Mouse (Mus musculus) cerebellum, adult 9-11 months (tissue): Measurements from ENCODE around the gene AI597479.

Source experiments
- DNase-seq: peaks from one replicate; pipeline ENCODE4 v3.0.0; 2022

Gene AI597479

DNA sequence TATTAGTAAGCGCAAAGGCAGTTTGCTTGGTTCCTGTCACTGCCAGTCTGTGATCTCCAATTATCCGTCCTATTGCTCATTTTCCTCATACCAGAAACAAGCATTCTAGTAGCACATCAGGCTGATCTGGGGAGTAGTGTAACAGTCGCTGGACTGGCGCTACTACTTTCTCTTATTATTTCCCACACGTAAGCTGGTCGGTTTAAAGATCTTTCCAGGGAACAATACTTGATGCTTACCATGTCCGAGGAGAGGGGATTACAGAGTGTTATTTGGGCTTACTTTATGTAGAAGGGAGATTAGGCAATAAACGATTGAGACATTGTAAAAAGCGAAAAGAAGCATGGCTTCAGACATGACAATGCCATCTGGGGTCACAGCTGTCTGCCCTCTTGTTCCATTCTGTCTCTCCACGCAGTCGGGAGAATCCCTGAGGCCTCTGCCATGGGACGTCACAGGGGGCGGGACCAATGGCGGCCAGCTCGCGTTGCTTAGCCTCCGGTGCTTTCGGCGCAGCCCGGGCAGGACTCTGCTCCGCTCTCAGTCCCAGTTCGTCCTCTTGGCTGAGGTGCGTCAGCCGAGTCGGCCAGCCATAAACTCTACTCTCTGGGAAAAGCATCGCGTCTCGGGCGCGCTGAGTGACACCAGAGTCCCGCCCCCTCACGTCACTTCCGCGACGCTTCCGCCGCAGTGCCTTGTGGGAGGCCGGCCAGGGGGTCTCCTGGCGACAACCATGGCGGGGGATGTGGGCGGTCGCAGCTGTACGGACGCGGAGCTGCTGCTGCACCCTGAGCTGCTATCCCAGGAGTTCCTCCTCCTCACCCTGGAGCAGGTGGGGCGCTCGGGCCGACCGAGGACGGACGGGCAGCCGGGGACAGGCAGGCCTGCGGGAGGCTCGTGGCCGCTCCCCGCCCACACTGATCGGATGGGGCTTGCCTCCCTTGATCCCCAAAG, at the start of gene AI597479, which contains the start of gene Tgfbrap1:
Gene AI597479, plus strand, starts transcription at position 680 of the 954 bp plus-strand sequence.
Gene Tgfbrap1, minus strand, starts transcription at position 607 of the 954 bp plus-strand sequence.
- DNase-seq: peak; percentile 94

DNA sequence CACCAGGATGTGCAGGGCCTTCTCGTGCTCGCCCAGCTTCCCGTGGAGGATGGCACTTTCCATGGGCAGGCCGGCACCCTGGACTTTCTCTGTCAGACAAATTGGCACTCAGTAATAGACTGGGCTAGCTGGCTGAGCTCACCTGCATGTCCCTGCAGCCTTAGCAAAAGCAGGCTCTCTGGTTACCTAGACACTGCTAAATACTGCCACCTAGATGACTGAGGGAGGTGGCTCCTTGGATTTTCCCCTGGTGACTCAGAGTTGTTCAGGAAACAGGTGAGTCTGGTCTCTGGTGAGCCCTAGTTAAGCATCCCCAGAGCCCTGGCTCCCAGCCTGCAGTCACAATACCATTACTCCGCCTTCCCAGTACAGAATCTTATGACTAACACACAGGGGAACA, 46.6 kb upstream of the AI597479 start:
- no peak for DNase-seq

DNA sequence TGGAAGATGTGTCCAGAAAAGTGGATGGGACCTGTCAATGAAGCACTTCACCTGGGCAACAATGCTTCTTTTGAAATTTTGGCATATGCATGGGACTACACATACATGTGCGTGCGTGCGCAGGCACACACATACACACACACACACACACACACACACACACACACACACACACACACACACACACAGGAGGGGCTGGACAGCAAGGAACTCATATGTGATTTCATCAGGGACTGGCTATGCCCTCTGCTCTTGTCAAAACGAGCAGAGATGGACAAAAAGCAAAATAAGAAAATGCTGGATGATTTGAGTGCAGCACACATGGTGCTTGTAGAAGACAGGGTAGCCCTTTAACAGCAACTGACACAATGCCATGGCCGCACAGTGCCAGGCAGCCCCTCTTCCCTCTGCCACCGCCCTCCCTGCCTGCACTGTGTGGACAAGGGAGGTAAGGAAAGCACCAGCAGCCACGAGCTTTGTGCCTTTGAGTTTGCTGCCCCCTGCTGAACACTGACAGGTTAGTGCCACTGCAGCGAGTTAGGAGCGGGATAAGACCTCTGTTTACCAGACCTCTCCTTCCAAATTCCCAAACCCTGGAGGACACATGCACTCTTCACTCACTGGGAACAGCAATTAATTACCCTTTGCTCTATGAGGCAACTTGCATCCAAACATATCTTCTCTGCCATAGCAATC, 32.7 kb upstream of the AI597479 start:
- DNase-seq: peak; percentile 37

DNA sequence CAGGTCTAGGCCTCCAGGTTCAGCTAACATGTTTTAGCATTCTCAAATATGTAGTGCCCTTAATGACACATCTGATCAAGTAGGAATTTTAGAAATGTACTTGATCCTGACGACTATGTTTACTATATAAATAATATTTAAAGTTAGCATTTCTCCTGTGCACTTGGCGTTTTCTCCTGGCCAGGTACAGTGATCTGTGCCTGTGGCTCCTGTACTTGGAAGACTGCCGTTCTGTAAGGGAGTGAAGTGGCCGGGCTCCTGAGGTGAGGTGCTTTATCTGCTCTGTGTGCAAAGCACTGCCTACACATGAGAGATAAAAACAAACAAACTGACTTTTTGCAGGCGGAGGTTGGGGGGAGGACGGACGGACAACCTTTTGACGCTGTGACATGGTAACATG, 31.9 kb upstream of the AI597479 start:
- DNase-seq: no peak

DNA sequence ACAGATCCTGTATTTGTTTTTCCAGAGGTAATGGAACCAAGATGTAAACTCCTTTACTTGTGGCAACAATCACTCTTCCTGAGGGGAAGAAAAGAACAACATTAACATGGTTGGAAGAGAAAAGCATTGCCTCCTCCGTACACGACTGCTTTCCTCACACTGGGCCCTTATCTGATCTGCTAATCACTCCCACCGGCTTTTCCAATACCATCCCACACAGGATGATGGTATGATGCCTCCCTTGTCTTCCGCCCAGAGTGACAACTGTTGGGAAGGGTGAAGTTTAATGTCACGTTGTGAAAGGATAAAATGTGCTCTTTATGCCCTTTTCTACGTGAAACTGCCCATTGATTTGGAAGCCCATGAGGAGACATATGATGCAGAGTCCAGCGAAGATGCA, 31.0 kb upstream of the AI597479 start:
- no peak for DNase-seq

DNA sequence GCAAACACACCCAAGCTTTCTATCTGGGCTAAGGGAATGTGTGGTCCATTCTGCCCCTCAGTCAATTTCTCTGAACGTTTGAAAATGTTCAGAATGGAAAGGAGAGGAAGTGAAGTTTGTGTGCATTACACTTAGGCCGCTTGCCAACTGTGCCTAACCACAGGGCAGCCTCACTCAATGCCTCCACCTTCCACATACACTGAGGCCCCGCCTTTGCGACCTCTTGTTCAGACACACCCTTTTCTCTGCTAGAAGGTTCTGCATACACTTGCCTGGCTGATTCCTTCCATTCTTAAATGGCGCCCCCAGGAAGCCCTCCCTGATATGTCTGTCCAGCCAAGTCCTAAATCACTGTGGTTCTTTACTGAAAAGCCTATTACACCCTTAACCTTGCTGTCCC, 27.8 kb upstream of the AI597479 start:
- DNase-seq: no peak

DNA sequence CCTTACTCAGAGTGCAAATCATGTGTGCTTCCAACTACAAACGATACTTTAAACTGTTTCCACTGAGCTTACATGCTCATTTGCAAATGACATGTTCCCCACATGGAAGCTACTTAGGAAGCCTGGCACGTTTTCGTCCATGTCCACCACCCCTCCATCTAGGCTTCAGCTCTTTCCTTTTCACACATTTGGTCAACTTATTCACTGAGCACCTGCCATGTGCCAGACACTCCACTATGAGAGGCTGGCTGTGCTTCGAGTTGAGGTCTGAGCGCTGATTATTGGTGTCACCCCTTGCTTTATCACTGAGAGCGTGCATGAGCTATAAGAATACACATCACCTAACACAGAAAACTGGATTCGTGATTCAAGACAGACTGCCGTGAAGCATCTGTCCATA, 26.5 kb upstream of the AI597479 start:
- DNase-seq: no peak

DNA sequence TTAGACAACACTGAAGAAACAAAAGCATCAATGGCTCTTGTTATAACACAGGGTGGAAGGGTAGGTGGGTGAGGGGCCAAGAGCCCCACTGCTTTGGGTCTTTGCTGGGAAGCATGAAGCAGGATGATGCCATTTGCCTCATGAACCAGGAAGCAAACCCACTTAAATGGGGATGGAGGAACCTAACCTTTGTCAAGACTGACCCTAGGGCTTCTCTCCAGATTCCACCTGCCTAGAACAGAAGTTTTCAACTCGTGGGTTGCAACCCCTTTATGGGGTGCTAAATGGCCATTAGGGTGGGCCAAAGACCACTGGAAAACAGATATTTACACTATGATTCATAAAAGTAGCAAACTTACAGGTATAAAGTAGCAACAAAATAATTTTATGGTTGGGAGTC, 25.9 kb upstream of the AI597479 start:
- no peak for DNase-seq

DNA sequence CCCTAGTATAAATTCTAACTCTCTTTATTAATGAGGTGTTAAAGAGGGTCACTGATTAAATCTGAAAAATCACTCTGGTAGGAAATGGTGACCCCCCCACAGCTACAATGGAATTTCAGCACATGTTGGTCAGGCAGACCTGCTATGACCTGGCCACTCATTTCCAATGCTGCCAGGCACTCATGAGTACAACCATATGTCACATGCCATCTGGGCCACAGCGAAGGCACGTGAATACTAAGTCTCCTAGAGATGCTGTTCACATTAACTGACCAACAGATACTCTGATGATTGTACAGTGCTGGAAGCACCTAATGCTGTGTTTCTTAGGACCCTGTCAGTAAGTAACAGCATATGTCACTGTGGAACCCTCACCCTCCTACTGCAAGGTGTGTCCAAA, 23.7 kb upstream of the AI597479 start:
- peak; percentile 72 for DNase-seq

DNA sequence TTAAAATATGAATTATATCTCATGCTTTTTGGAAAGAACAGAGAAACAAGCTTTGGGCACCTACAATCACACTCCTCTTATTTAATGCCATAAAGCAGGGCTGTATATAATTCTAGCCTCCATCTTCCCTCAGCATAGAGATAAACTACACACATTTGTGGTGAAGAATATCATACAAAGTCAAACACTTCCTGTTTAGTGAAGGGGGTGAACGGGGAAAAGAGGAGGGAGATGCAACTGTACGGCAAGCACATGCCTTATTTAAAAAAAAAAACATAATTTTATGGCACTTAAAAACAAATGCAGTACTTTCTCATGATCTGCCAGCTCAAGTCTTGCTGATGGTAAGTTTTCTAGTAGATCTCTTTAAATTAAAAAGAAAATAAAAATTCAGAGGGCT, 20.4 kb upstream of the AI597479 start:
- no peak for DNase-seq

DNA sequence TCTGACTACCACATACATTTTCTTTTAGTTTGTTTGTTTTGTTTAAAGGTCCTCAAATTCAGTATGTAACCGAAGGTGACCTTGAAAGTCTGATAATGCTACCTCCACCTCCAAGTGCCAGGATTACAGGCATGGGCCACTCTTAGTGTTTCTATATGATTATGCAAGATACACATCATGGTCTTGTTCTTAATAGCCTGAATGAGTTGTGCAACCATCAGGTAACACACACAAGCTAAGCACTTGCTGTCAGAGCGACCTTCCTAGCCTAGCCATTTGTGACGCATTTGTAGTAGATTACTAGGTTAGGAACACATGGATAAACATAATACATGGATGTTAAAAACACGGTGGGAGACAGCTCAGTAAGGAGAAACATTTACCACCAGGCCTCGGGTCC, 15.6 kb upstream of the AI597479 start:
- no peak for DNase-seq

DNA sequence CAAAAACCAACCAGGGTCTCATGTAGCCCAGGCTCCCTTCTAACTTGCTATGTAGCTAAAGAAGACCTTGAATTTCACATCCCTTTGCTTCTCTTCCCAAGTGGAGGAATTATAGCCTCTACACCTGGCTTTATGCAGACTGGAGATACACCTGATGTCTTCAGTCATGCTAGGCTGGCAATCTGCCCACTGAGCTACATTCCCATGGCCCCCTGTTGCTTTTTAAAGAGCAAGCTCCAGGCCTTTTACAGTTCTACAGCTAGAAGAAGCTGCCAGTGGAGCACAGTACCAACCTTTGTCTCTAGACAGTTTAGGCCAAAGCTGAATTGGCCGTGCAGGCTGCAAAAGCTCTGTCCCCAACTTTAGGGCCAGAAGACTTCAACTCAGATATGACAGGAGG, 8.1 kb upstream of the AI597479 start:
- peak; percentile 48 for DNase-seq

DNA sequence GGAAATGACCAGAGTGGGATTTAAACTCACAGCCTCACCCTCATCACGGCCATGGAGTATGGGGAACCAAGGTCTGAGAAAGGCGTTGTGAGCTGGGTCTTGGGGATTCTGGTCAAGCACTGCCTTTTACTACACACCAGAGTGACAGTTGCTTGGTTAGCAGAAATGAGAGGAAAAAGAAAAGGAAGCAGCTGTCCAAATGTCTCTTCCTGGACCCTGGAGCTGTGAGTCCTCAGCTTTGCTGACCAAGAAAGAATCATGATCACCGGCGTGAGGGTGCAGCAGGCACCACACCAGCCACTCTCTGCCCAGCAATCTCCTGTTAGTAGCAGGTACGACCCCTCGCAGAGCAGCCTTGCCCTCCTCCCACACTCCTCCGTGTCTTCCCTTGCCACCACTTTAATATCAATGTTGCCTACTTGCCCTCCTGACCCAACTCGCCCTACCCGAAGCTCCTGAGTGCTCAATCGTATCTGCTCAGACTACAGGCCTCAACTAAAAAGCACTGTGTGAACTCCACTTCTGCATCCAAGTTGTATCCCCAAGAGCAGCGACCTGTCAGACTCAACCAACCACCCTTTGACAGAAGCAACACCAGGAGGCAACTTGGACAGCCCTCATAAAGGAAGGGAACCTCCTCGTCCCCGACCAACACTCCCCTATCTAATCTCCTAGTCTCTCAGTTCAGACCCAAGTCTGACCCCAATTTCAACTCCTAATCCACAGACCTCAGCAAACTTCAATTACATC, 7.0 kb upstream of the AI597479 start:
- no peak for DNase-seq

DNA sequence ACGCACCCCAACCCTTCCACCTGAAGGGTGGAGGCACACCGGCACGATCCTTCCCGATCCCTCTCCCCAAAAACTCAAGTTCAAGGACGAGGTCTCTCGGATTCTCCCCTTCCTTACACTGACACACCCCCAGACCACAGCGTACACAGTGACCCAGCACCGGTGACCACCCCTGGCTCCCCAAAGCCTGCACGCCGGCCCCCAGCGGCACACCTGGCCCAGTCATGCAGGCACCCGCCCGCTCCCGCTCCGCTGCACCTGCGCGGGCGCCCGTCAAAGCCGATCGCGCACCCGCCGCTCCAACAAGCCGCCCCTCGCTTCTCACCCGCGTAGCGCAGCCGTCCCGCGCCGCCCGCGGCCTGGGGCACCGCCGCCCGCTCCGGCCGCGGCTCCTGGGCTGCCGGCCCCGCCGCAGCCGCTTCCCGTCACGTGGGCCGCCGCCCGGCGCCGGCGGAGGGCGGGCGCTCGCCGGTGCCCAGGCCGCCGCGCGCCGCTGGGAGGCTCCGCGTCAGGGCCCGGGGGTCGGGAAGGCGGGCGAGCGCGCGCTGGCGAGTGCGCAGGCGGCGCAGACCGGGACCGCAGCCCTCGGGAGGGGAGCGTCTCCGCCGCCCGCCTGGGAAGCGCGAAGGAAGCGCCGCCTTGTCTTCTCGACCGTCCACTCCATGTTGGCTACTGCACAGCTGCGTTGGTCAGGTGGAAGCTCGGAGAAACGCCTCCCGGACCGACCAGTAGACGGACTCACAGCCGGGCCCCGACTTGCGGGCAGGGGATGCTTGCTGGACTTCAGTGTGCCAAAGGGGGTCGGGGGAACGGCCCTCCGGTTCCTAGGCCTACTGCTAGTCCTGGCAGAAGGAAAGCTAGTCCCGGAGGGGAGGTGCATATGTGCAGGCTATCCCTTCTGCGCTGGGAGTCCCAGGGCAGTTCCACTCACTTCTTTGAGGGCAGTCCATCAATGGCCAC, 6.2 kb upstream of the AI597479 start:
- DNase-seq: peak; percentile 85

DNA sequence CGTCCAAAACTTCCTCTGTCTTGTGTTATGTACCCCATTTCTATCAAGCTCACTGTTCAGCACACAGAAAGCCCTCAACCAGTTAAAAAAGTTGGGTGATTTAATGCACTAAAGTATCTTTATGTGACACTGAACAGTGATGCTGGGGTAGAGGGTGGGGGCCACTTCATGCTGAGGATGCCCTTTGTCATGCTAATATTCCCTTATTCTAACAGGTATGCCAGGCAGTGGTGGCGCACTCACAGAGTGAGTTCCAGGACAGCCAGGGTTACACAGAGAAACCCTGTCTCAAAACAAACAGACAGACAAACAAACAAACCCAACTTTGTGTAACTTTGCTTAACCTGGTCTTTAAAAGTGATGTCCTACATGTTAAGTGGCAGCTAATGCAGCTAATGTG, 4.3 kb upstream of the AI597479 start:
- DNase-seq: no peak

DNA sequence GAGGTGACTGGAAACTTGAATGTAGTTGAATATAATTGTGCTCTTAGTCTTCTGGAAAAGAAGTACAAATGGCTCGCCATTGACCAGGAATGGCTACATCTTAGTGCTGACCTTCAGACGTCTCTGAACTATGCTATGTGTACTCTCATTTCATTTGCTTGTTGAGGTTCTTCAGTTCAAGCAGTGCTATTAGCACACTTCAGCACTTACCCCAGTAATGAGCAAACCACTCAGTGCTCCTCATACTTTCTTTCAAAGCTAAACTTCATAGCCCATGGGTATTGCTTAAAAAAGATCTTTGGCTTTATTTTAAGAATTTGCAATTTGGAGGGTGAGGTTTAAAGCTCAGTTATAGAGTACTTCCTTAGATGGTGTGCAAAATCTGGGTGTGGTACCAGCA, 10.2 kb downstream of the AI597479 start:
- no peak for DNase-seq

DNA sequence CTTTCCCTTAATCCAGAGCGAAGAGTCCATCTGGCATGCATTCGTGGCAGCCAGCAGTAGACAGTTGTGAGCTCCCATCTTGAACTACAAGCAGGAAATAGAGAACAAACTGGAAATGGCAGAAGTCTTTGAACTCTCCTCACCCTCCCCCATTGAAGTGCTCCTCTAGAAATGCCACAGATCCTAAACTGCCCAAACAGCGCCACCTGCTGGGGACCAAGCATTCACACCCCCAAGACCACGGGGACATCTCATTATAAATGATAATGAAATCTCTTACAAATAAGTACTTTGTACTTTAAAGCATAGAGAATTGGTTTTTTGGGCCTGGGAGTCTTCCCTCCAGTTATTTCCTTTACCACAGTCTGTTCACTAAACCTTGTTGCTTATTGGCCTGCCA, 12.0 kb downstream of the AI597479 start:
- no peak for DNase-seq

DNA sequence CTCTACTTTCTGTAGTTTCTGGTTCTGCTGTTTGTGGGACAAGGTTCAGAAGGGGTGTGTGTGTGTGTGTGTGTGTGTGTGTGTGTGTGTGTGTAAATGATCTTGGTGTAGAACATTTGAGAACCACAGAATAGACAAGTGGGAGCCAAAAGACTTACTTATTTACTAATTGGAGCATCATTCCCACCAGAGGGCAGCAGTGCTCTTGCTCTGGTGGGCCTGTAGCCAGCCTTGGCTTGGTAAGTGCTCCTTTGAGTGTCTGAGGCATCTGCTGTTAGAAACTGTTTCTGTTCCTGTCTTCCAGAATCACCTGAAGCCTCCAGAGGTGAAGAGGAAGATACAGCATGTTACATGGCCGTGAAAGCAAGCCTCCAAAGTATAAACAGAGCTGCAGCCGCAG, 14.4 kb downstream of the AI597479 start:
- DNase-seq: peak; percentile 52

DNA sequence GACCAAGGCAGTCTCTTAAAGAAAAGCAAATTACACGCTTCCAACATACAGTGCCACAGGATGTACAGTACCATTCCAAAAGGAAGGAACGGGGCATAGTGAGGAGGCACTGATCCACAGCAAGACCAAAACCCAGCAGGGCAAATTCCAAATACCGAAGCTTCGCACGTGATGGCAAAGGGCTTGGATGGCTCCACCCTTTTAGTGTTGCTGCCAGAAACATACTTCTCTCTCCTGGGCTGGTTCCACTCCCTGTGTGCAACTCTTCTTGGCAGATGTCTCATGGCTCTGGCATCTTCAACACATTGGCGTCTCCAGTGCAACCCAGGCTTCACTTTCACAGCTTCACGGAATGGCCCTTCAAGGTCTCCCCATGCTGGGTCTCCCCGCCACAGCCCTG, 18.9 kb downstream of the AI597479 start:
- DNase-seq: no peak

DNA sequence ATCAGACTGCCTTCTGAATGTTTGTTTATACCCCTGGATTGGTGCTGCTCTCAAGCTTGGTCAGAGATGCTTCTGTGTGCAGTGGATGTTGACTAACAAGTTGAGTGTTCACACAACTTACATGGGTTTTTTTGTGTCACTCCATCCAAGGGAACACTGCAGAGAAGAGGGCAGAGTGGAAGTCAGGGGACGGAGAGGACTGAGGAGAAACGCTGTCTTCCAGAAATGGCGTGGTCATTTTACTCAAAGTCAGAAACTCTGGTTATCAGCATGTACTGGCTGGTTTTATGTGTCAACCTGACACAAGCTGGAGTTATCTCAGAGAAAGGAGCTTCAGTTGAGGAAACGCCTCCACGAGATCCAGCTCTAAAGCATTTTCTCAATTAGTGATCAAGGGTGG, 22.4 kb downstream of the AI597479 start:
- DNase-seq: no peak

DNA sequence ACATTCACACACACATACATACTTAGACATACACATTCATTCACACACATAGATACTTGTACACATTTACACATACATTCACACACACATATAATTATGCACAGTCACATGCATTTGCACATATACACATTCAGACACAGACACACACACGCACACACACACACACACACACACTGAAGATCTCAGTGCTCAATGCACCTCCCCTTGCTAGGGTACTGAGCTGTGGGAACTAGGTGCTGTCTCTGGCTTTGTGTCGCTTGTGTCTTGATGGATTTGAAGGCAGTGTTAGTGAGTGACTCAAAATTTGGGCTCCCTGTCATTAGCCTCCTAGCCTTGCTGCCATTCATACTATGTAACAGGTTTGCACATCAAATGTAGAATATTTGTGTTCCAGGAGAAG, 24.1 kb downstream of the AI597479 start:
- DNase-seq: no peak

DNA sequence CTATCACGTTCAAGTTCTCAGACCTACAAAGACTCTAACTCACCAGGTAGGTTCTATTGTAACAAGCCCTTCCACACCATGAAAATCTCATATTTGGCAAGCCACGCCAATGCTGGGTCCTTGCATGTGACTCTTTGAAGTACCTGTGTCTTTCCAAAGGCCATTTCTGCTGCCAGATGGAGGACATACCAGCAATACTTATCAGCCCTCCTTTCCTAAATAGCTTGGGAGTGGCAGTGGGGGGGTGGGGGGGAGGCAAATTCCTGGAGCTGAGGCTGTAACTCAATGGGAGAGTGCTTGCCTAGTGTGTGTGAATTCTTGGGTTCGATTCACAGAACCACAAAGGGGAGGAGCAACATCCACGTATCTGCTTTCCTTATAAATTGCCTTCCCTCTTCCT, 26.2 kb downstream of the AI597479 start:
- DNase-seq: no peak
